Mouse (Mus musculus) neural tube, embryonic 12.5 days (tissue): ENCODE data around the gene Cxcl9. TPM values are rescaled to one million over a fixed set of nuclear protein-coding genes. Genes with fewer than 3 reads are reported as not detected.

Experiments used
- ATAC-seq: fragments of 200-750 bp; cut with Nextera tagmentation; 2 replicates; pipeline ENCODE4 v1.8.0; 2017; ENCODE audit warnings: low read depth, mild to moderate bottlenecking, moderate TSS enrichment, moderate library complexity; ENCODE audit not compliant: low FRiP score
- H3K27ac ChIP-seq: fragments of 300-500 bp; sonication (generic); 2 replicates; pipeline ENCODE4 v1.5.1; 2016
- H3K27me3 ChIP-seq: fragments of 300-500 bp; sonication (generic); replicated peaks from 2 replicates; pipeline ENCODE4 v1.6.1; 2016; ENCODE audit warnings: mild to moderate bottlenecking
- H3K36me3 ChIP-seq: fragments of 300-500 bp; sonication (generic); 2 replicates; pipeline ENCODE4 v1.6.1; 2016; ENCODE audit warnings: mild to moderate bottlenecking
- H3K4me1 ChIP-seq: fragments of 300-500 bp; sonication (generic); 2 replicates; pipeline ENCODE4 v1.6.1; 2016
- H3K4me2 ChIP-seq: fragments of 300-500 bp; sonication (generic); replicated peaks from 2 replicates; pipeline ENCODE4 v1.6.1; 2016; ENCODE audit warnings: mild to moderate bottlenecking
- H3K4me3 ChIP-seq: fragments of 300-500 bp; sonication (generic); 2 replicates; pipeline ENCODE4 v1.5.1; 2016
- H3K9ac ChIP-seq: fragments of 300-500 bp; sonication (generic); 2 replicates; pipeline ENCODE4 v1.6.1; 2016; ENCODE audit warnings: mild to moderate bottlenecking
- H3K9me3 ChIP-seq: fragments of 300-500 bp; sonication (generic); 2 replicates; pipeline ENCODE4 v1.6.1; 2016; ENCODE audit warnings: mild to moderate bottlenecking
- WGBS: fragments of 180-500 bp; shearing (Covaris S2); methylation state at CpG from one replicate; pipeline ENCODE4 v1.1.7; 2016; 5-methylcytosine and 5-hydroxymethylcytosine counted together
- polyA plus RNA-seq: library from polyadenylated mRNA; unstranded; fragments of >200 nt; fragmentation: Nextera tagmentation; extraction: Ambion mirVana; gene quantifications from 2 replicates; pipeline ENCODE4 v1.2.1, GENCODE M21; 2016

The Cxcl9 gene
- not detected in 2 replicates for polyA plus RNA-seq

DNA sequence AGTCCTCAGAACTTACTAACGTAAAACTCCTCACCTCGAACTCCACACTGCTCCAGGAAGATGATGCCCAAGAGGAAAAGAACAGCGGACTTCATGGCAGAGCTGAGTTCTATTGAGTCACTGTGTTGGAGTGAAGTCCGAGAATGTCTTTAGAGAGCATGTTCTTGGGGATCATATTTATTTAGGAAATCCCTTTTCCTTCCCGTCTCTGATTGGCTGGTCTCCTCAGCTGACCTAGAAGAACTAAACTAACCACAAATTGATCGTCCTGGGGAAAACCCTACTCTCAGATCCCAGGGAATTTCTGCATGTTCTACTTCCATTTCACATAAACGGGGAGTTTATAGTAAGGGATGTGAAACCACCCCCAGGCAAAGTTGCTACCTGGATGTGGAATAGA lies at the start of gene Cxcl9:
Cxcl9 (minus strand) TSS at position 151 of the 400 bp plus-strand sequence.
- H3K36me3 ChIP-seq: no peaks in the 10 kb centered on the region
- no peaks in the 10 kb centered on the region for H3K4me1 ChIP-seq
- H3K9me3 ChIP-seq: no peaks in the 10 kb centered on the region
- H3K4me3 ChIP-seq: no peak within 1 kb of the TSS
- H3K27ac ChIP-seq: no peak within 1 kb of the TSS
- no peak within 1 kb of the TSS for H3K4me2 ChIP-seq
- no peaks in the 10 kb centered on the region for H3K27me3 ChIP-seq
- 85% methylated on average over 7 of the region's 7 CpGs for WGBS
- no peak within 1 kb of the TSS for H3K9ac ChIP-seq
- ATAC-seq: no peak

DNA sequence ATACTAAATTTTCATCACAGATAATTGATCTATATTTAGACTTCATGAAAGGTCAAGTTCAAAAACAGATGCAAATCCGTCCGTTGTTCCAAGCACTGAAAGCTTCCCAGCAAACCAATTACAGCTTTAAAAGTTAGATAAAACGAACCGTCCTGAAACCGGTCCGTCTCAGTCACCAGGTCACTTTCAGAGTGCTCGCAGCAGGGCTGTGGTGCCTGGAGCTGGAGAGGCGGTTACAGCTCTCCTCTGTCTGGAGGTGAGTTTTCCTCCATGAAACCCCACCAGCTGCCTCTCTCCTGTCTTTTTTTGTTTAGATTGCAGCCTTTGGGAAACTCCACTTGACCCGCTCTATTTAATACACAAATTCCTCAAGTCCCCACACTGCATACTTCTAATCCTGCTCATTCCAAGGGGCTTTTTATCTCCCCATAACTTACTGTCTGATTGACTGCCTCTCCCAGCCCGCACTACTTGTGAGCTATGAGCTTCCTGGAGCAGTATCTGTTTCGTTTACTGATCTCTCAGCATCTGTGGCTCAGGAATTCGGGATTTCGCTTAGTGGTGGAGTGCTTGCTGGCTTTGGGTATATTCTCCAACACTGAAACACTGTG lies 49.0 kb upstream of the Cxcl9 start:
- no peak overlapping the region for H3K4me2 ChIP-seq
- no peak overlapping the region for H3K4me3 ChIP-seq
- H3K9me3 ChIP-seq: no peaks in the 10 kb centered on the region
- no peak overlapping the region for H3K9ac ChIP-seq
- ATAC-seq: no peak
- 56% methylated on average over 13 of the region's 13 CpGs for WGBS
- no peak overlapping the region for H3K27ac ChIP-seq
- no peaks in the 10 kb centered on the region for H3K27me3 ChIP-seq
- no peaks in the 10 kb centered on the region for H3K4me1 ChIP-seq
- no peaks in the 10 kb centered on the region for H3K36me3 ChIP-seq

DNA sequence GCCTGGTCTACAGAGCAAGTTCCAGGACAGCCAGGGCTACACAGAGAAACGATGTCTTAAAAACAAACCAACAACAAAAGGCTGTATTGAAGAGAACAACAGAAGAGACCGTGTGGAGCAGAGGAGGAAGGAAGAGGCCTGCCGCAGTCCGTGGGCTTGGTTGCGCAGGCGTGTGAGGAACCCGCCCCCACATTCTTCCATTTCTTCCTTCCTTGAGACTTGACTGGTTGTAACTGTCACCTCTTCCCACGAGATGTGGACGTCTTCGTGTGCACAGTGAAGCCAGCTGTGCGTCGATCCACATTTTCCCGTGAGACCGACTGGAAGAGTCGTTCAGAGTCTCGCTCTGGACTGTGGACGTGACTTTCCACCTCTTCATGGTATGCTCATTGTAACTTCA lies 47.5 kb upstream of the Cxcl9 start:
- no peak for ATAC-seq
- peaks cover 5% of the 10 kb centered on the region; the same call in 1 of the 2 replicates for H3K4me1 ChIP-seq
- no peak overlapping the region for H3K4me3 ChIP-seq
- H3K27me3 ChIP-seq: no peaks in the 10 kb centered on the region
- 78% methylated on average over 17 of the region's 17 CpGs for WGBS
- no peak overlapping the region for H3K27ac ChIP-seq
- H3K9ac ChIP-seq: no peak overlapping the region
- H3K4me2 ChIP-seq: no peak overlapping the region
- H3K36me3 ChIP-seq: no peaks in the 10 kb centered on the region
- H3K9me3 ChIP-seq: no peaks in the 10 kb centered on the region

DNA sequence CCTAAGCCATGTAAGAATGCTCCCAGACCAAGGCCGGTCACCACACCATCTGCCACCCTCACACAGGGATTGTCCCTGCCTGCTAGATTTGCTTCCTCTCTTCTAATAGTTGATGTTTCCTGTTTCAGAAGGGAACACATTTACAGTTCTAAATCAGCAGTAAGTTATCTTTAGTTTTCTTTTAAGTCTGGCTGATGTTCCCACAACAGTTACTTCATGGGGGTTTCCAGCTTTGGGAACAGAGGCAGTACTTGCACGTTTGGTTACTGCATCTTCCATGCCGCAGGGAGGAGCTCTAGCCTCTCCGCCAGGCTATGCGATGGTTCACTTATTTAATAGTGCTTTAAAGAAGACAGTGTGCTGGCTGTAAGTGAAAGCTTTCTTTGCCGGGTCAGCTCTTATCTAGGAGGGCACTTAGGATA lies 46.9 kb upstream of the Cxcl9 start:
- Histone ChIP-seq H3K4me3 (no peak overlapping the region), H3K9ac (no peak overlapping the region), H3K4me1 (peaks cover 5% of the 10 kb centered on the region; the same call in 1 of the 2 replicates), H3K9me3 (no peaks in the 10 kb centered on the region), H3K4me2 (no peak overlapping the region), H3K27ac (no peak overlapping the region), H3K36me3 (no peaks in the 10 kb centered on the region), H3K27me3 (no peaks in the 10 kb centered on the region)
- ATAC-seq: no peak
- 58% methylated on average over 6 of the region's 6 CpGs for WGBS

DNA sequence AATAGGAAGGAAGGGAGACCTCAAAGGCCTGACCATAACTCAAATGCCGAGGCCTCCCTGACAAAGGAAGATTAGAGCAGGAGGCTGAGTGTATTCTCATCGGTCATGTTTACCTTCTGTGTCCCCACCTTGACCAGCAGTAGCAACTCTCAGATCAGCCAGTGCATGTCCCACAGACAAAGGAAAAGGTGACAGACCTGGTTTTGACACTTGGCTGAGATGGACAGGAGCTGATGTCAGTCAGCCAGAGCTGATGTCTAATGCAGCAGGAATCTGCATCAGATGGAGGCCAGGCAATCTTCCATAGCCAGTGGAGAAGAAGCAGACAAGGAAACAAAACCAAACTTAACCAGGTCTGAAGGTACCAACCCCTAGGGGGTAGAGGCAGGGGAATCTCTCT lies 44.7 kb upstream of the Cxcl9 start:
- Histone ChIP-seq H3K4me1 (peaks cover 9% of the 10 kb centered on the region), H3K9ac (no peak overlapping the region), H3K4me3 (no peak overlapping the region), H3K36me3 (no peaks in the 10 kb centered on the region), H3K27ac (no peak overlapping the region), H3K9me3 (no peaks in the 10 kb centered on the region), H3K27me3 (no peaks in the 10 kb centered on the region), H3K4me2 (no peak overlapping the region)
- WGBS: 76% methylated on average over 2 of the region's 2 CpGs
- ATAC-seq: no peak

DNA sequence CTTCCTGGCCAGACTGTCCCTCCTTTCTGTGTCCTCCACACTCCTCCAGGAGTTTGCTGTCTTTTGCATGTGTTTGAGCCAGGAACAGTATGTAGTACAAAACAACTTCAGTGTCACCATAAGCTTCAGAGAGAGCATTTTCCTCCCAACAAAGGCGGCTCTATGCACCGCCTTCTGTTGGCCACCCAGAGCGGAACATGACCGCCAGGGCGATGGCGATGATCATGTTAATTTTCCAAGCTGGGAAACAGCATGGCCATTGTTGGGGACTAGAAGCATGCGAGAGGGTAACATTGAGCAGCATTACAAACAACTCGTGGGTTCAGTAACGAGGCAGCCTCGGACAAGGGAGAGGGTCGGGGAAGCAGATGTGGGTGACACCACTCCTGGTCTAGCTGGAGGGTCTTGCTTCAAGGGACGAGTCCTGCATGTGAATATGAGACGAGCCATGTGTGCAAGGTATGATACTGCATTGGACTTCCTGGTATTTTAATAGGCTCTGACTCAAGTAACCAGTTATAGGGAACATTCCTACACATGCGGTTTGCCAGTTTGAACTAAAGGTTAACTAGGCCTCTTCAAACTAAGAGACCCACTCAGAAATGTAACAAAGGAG lies 43.6 kb upstream of the Cxcl9 start:
- peaks cover 9% of the 10 kb centered on the region for H3K4me1 ChIP-seq
- no peak overlapping the region for H3K4me2 ChIP-seq
- no peaks in the 10 kb centered on the region for H3K27me3 ChIP-seq
- no peak overlapping the region for H3K9ac ChIP-seq
- H3K36me3 ChIP-seq: no peaks in the 10 kb centered on the region
- WGBS: 64% methylated on average over 14 of the region's 14 CpGs
- ATAC-seq: peak; percentile 36; the same call in 1 of the 2 replicates
- no peak overlapping the region for H3K4me3 ChIP-seq
- no peak overlapping the region for H3K27ac ChIP-seq
- H3K9me3 ChIP-seq: no peaks in the 10 kb centered on the region

DNA sequence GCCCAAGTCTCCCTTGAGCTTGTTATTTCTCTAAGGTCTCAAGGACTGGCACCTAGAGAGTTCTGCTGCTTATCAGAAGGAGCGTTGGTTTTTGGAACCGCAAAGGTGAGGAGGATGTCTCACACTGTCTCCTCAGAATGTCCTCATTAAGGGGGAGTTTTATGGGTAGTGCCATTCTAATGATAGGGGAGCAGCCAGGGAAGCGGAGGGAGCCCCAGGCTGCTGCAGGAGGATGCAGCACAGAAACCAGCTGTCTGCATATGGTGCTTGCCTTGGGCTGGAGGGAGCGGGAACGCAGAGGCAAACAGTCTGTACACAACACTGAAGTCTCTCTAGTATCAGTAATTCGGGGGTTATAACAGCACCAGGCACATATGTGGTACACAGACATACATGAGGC lies 43.0 kb upstream of the Cxcl9 start:
- no peak overlapping the region for H3K4me2 ChIP-seq
- H3K36me3 ChIP-seq: no peaks in the 10 kb centered on the region
- H3K9ac ChIP-seq: no peak overlapping the region
- H3K9me3 ChIP-seq: no peaks in the 10 kb centered on the region
- peak; percentile 38; the same call in 1 of the 2 replicates for ATAC-seq
- 60% methylated on average over 6 of the region's 6 CpGs for WGBS
- H3K27me3 ChIP-seq: no peaks in the 10 kb centered on the region
- H3K27ac ChIP-seq: no peak overlapping the region
- H3K4me1 ChIP-seq: peaks cover 9% of the 10 kb centered on the region
- H3K4me3 ChIP-seq: no peak overlapping the region

DNA sequence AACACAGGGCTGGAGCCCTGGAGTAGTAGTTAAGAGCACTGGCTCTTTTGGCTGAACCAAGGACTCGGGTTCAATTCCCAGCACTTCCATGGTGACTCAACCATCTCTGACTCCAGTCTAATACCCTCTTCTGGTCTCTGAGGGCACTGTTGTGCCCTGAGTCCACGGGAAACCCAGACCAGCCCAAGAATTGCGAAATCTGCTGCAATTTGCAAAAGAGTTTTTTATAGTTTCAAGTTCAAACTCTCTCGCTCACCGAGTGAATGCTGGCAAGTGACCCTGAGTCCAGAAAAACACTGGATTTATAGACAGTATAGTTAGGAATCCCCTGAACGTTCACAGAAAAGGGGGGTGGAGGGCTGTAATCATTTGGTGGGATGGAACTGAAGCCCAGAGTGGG lies 42.5 kb upstream of the Cxcl9 start:
- H3K27ac ChIP-seq: no peak overlapping the region
- no peak overlapping the region for H3K4me3 ChIP-seq
- no peak for ATAC-seq
- no peak overlapping the region for H3K9ac ChIP-seq
- no peaks in the 10 kb centered on the region for H3K27me3 ChIP-seq
- peaks cover 9% of the 10 kb centered on the region for H3K4me1 ChIP-seq
- H3K4me2 ChIP-seq: no peak overlapping the region
- H3K9me3 ChIP-seq: no peaks in the 10 kb centered on the region
- 74% methylated on average over 6 of the region's 6 CpGs for WGBS
- H3K36me3 ChIP-seq: no peaks in the 10 kb centered on the region

DNA sequence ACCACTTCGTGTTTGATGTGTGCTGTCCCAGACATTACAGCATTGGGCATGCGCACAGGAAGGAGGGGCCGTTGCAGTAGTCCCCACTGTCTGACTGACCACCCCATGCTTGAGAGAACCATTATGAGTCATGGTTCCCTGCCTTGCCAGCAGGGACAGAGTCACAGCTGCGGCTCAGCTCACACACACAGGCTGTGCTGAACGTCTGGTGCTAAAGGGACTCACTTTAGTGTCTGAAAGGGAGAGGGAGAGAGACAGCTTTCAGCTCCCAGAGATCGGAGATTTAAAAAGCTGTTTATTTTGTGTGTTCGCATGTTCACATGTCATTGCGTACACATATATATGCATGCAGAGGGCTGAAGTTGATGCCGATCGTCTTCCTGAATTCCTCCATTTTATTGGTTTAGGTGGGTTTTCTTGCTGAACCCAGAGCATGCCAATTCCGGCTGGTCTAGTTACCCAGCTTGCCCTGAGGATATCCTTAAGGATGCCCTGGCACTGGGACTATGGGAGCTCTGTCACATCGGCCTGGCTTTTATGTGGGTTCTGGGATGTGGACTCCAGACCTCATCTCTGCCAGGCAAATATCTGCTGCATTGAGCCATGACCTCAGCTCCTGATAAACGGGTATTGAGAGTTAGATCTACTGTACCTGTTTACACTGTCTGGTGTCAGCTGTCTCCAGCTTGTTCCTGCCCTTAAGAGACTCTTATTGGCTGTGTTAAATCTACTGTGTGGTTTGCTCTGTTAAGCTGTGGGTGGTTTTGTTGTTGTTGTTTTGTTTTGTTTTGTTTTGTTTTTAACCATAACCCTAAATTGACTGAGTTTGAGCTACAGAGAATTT lies 41.5 kb upstream of the Cxcl9 start:
- Histone ChIP-seq H3K27ac (no peak overlapping the region; the same call in 1 of the 2 replicates), H3K9ac (no peak overlapping the region), H3K9me3 (no peaks in the 10 kb centered on the region), H3K4me1 (peaks cover 9% of the 10 kb centered on the region), H3K36me3 (no peaks in the 10 kb centered on the region), H3K27me3 (no peaks in the 10 kb centered on the region), H3K4me2 (no peak overlapping the region), H3K4me3 (no peak overlapping the region)
- 62% methylated on average over 13 of the region's 13 CpGs for WGBS
- peak; percentile 89 for ATAC-seq

DNA sequence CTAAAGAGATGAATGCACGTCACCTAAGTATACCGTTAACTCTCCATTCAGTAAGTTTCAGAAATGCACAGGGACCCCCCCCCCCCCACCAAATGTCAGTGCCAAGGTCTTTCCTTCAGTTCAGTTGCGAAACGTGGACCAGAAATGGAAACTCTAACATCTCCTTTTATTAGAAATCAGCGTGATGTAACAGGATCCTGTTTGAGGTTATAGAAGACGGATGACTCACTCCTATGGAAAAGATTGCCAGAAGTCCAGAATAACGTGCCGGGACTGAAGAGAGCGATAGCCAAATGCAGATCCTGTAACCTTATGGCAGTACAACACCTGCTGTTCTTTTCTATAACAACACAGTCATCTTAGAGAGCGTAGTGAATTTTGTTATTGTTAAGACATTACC lies 40.5 kb upstream of the Cxcl9 start:
- no peaks in the 10 kb centered on the region for H3K9me3 ChIP-seq
- H3K27ac ChIP-seq: no peak overlapping the region
- H3K36me3 ChIP-seq: no peaks in the 10 kb centered on the region
- H3K4me1 ChIP-seq: peaks cover 9% of the 10 kb centered on the region
- no peak overlapping the region for H3K4me2 ChIP-seq
- no peak for ATAC-seq
- 78% methylated on average over 10 of the region's 10 CpGs for WGBS
- no peaks in the 10 kb centered on the region for H3K27me3 ChIP-seq
- H3K9ac ChIP-seq: no peak overlapping the region
- H3K4me3 ChIP-seq: no peak overlapping the region

DNA sequence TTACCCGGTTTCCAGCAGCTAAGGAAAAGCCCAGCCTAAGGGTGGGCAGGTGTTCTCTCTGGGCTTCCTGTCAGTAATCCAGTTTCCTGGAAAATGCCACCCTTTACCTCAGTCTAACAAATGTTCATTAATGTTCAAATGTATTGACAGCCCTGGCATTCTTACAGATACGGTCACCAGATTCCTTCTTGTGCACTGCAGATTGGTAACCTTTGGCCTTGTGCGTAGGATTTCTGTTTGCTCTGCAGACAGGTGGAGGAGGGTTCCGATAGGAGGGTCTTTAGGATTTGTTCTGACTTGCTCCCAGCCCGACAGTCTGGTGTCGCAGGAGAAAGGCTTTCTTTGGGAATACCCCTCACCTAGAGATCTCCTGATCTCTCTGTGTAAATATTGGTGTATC lies 38.7 kb upstream of the Cxcl9 start:
- no peak for ATAC-seq
- no peaks in the 10 kb centered on the region for H3K36me3 ChIP-seq
- no peak overlapping the region for H3K9ac ChIP-seq
- WGBS: 88% methylated on average over 6 of the region's 6 CpGs
- H3K4me2 ChIP-seq: no peak overlapping the region
- H3K27me3 ChIP-seq: no peaks in the 10 kb centered on the region
- no peak overlapping the region for H3K27ac ChIP-seq
- H3K4me3 ChIP-seq: no peak overlapping the region
- peaks cover 9% of the 10 kb centered on the region for H3K4me1 ChIP-seq
- no peaks in the 10 kb centered on the region for H3K9me3 ChIP-seq

DNA sequence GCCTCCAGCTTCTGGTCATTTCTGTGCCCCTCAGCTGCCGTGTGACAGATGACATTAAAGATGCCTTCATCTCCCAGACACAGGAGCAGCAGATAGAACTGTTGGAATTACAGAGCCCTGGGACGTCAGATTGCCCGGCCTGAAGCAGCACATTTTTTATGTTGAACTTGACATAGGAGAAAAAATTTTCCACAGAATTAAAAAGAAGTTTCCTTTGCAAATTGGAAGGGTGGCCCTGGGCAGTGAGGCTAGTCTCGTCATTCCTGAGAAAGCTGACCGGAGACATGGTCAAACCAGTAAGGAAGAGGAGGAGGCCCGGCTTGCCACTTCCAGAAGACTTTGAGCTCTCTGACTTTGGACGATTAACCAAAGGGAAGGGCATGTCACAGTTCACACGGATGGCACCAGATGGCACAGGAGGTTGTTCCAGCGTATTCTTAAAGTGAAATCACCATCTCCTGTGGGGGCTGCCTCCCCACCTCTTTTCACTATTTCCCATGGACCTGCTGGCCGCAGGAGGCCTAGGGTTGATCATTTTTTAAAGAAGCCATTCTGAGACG lies 37.3 kb upstream of the Cxcl9 start:
- no peaks in the 10 kb centered on the region for H3K27me3 ChIP-seq
- ATAC-seq: no peak
- 78% methylated on average over 11 of the region's 11 CpGs for WGBS
- H3K36me3 ChIP-seq: no peaks in the 10 kb centered on the region
- peaks cover 4% of the 10 kb centered on the region; the same call in 1 of the 2 replicates for H3K4me1 ChIP-seq
- no peak overlapping the region for H3K9ac ChIP-seq
- H3K4me3 ChIP-seq: no peak overlapping the region
- H3K9me3 ChIP-seq: no peaks in the 10 kb centered on the region
- H3K4me2 ChIP-seq: no peak overlapping the region
- no peak overlapping the region for H3K27ac ChIP-seq
